Mouse (Mus musculus): ENCODE data around the gene Lrrc73.

Lrrc73 gene

GRCm38 (mm10) chr17:46274465-46274864 is 21.1 kb downstream of the Lrrc73 start:
- Histone ChIP-seq H3K4me3 (replicated peaks; ENCODE audit: low read length) (no peak overlapping the region), H3K9me3 (ENCODE audit: low read length) (no peaks in the 10 kb centered on the region), H3K4me1 (replicated peaks; ENCODE audit: low read depth, low read length) (peaks cover 93% of the 10 kb centered on the region), H3K36me3 (ENCODE audit: insufficient read depth, low read length) (peaks cover 95% of the 10 kb centered on the region), H3K27me3 (ENCODE audit: insufficient read depth, low read length) (no peaks in the 10 kb centered on the region)
- no peak for TF ChIP-seq POU5F1 (IDR thresholded peaks at IDR 0.05; ENCODE audit: borderline replicate concordance, low read length)
- TF ChIP-seq NANOG (IDR thresholded peaks at IDR 0.05; ENCODE audit: borderline replicate concordance, low read length): no peak
- TF ChIP-seq CTCF (conservative IDR thresholded peaks at IDR 0.05; ENCODE audit: low read length): no peak

GRCm38 (mm10) chr17:46275034-46275433 is 21.7 kb downstream of the Lrrc73 start:
- Histone ChIP-seq H3K4me3 (replicated peaks; ENCODE audit: low read length) (no peak overlapping the region), H3K9me3 (ENCODE audit: low read length) (no peaks in the 10 kb centered on the region), H3K4me1 (replicated peaks; ENCODE audit: low read depth, low read length) (peaks cover 89% of the 10 kb centered on the region)

GRCm38 (mm10) chr17:46275506-46275905 is 22.2 kb downstream of the Lrrc73 start:
- TF ChIP-seq POU5F1 (IDR thresholded peaks at IDR 0.05; ENCODE audit: borderline replicate concordance, low read length) (no peak), CTCF (conservative IDR thresholded peaks at IDR 0.05; ENCODE audit: low read length) (no peak), NANOG (IDR thresholded peaks at IDR 0.05; ENCODE audit: borderline replicate concordance, low read length) (no peak)

More at GRCm38 (mm10) chr17:46275034-46275433, 21.7 kb downstream of the Lrrc73 start:
- H3K27me3 ChIP-seq (ENCODE audit: insufficient read depth, low read length): no peaks in the 10 kb centered on the region
- TF ChIP-seq NANOG (IDR thresholded peaks at IDR 0.05; ENCODE audit: borderline replicate concordance, low read length) (no peak), POU5F1 (IDR thresholded peaks at IDR 0.05; ENCODE audit: borderline replicate concordance, low read length) (no peak), CTCF (conservative IDR thresholded peaks at IDR 0.05; ENCODE audit: low read length) (no peak)
- peaks cover 95% of the 10 kb centered on the region for H3K36me3 ChIP-seq (ENCODE audit: insufficient read depth, low read length)

DNA sequence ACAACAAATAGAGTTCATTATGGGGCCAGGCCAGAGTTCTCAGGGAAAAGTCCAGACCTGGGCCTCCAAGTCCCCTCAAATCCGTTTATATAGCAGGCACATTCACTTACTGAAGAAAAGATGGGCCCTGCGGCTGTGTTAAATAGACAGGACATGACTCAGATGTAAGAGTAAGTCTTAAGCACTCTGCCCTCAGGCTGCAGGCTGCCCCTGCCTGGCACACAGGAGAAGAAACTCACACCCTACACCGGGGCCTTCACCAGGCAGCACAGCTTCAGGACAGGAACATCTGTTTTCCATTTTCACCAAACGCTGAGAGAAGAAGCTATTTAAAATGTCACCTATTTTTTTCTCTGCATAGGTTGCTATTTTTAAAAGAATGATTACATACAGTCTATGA is 24.3 kb downstream of the Lrrc73 start:
- Histone ChIP-seq H3K27me3 (ENCODE audit: insufficient read depth, low read length) (no peaks in the 10 kb centered on the region), H3K36me3 (ENCODE audit: insufficient read depth, low read length) (peaks cover 87% of the 10 kb centered on the region)
- TF ChIP-seq NANOG (IDR thresholded peaks at IDR 0.05; ENCODE audit: borderline replicate concordance, low read length) (no peak), CTCF (conservative IDR thresholded peaks at IDR 0.05; ENCODE audit: low read length) (no peak), POU5F1 (IDR thresholded peaks at IDR 0.05; ENCODE audit: borderline replicate concordance, low read length) (no peak)

More at GRCm38 (mm10) chr17:46275506-46275905, 22.2 kb downstream of the Lrrc73 start:
- peaks cover 95% of the 10 kb centered on the region for H3K36me3 ChIP-seq (ENCODE audit: insufficient read depth, low read length)
- H3K4me3 ChIP-seq (replicated peaks; ENCODE audit: low read length): no peak overlapping the region
- H3K4me1 ChIP-seq (replicated peaks; ENCODE audit: low read depth, low read length): peaks cover 89% of the 10 kb centered on the region
- H3K27me3 ChIP-seq (ENCODE audit: insufficient read depth, low read length): no peaks in the 10 kb centered on the region
- no peaks in the 10 kb centered on the region for H3K9me3 ChIP-seq (ENCODE audit: low read length)

DNA sequence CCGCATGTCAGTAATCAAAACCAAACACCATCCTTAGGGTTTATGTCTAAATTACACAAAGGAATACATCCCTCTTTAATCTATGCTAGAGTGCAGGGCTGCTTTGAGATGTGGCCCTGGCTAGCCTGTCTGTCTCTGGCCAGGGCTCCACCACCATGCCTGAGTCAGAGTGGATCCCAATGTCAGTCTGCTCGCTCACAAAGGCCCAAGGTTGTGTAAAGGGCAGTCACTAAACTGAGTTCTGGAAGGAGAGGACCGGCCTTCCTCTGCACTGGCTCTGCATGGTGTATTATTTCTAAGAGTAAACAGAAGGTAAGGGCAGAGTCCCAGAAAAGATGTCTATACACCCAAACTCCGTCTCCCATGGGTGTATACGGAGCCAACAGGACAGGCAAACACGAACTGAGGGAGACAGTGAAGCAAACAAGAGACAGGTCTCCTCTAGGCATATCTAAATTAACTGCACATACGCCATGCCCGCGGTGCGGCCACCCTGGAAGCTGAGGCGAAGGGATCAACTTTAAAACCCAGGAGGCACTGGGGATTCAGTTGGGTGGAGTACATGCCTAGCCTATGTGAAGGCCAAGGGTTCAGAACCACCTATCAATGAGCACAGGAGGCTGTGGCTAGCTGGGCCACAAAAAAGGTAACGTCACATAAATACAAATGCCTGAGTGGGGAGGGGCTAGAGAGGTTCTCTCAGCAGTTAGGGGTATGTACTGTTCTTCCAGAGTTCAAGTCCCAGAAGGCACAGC is 24.9 kb downstream of the Lrrc73 start:
- no peak overlapping the region for H3K4me3 ChIP-seq (replicated peaks; ENCODE audit: low read length)

More for the DNA sequence above, 24.3 kb downstream of the Lrrc73 start:
- Histone ChIP-seq H3K4me1 (replicated peaks; ENCODE audit: low read depth, low read length) (peaks cover 88% of the 10 kb centered on the region), H3K4me3 (replicated peaks; ENCODE audit: low read length) (no peak overlapping the region), H3K9me3 (ENCODE audit: low read length) (no peaks in the 10 kb centered on the region)

DNA sequence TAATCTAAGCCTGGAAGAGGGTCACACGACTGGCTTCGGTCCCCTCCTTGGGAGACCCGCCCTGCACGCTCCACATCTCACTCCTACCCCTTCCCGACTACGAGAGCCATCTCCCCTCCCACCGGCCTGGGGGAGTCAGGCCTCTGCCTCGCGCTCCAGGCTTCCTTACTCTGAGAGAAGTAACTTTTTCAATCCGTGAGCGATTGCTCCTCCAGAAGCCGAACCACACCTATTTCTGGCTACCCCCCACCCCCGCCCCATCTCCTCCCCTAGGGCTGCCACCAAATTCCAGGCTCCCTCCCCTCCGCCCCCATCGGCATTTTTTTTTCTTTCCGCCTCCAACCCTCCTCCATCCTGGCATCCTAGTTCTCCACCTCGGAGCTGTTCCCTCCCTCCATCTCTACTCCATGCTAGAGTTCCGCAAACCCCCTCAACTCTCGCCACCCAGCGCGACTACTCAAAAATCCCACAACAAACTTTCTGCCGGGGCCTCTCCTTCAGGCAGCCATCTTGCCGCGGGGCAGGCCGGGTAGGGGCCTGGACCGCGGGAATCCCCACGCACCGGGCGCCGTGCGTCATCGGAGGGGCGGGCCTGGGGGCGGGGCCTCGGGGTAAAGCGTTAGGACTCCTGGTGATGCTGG is 29.3 kb downstream of the Lrrc73 start, which contains the start of gene Tjap1:
Tjap1 (minus strand) TSS at position 544 of the 641 bp plus-strand sequence.
- peaks cover 42% of the 10 kb centered on the region for H3K36me3 ChIP-seq (ENCODE audit: insufficient read depth, low read length)
- H3K27me3 ChIP-seq (ENCODE audit: insufficient read depth, low read length): no peaks in the 10 kb centered on the region
- peaks cover 78% of the 10 kb centered on the region for H3K4me1 ChIP-seq (replicated peaks; ENCODE audit: low read depth, low read length)
- H3K4me3 ChIP-seq (replicated peaks; ENCODE audit: low read length): peak within 1 kb of the TSS; percentile 87
- no peak for TF ChIP-seq CTCF (conservative IDR thresholded peaks at IDR 0.05; ENCODE audit: low read length)
- no peak for TF ChIP-seq NANOG (IDR thresholded peaks at IDR 0.05; ENCODE audit: borderline replicate concordance, low read length)
- TF ChIP-seq POU5F1 (IDR thresholded peaks at IDR 0.05; ENCODE audit: borderline replicate concordance, low read length): no peak
- H3K9me3 ChIP-seq (ENCODE audit: low read length): no peaks in the 10 kb centered on the region

More for the DNA sequence above, 24.9 kb downstream of the Lrrc73 start:
- H3K27me3 ChIP-seq (ENCODE audit: insufficient read depth, low read length): no peaks in the 10 kb centered on the region
- H3K9me3 ChIP-seq (ENCODE audit: low read length): no peaks in the 10 kb centered on the region
- H3K36me3 ChIP-seq (ENCODE audit: insufficient read depth, low read length): peaks cover 81% of the 10 kb centered on the region
- TF ChIP-seq POU5F1 (IDR thresholded peaks at IDR 0.05; ENCODE audit: borderline replicate concordance, low read length) (no peak), NANOG (IDR thresholded peaks at IDR 0.05; ENCODE audit: borderline replicate concordance, low read length) (no peak), CTCF (conservative IDR thresholded peaks at IDR 0.05; ENCODE audit: low read length) (no peak)
- peaks cover 84% of the 10 kb centered on the region for H3K4me1 ChIP-seq (replicated peaks; ENCODE audit: low read depth, low read length)

DNA sequence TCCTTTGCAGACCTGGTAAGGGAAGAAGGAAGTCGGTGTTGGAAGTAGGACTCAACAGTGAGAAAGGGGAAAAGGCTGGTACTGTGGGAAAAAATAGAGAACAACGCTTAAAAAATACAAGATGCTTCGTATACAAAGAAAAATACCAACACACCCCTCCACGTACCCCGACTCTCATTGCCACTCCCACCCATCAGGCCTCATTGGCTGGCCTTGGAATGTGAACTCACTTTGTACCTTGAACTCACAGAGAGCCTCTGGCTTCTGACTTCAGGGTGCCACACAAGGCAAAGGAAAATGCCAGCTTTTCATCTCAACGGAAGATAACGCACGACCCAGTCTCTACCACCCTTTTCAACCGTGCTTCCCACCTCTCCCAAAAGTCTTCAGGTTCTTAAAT is 29.8 kb downstream of the Lrrc73 start:
- Histone ChIP-seq H3K27me3 (ENCODE audit: insufficient read depth, low read length) (no peaks in the 10 kb centered on the region), H3K36me3 (ENCODE audit: insufficient read depth, low read length) (peaks cover 36% of the 10 kb centered on the region), H3K4me3 (replicated peaks; ENCODE audit: low read length) (peak overlapping the region; percentile 87), H3K4me1 (replicated peaks; ENCODE audit: low read depth, low read length) (peaks cover 78% of the 10 kb centered on the region), H3K9me3 (ENCODE audit: low read length) (no peaks in the 10 kb centered on the region)
- TF ChIP-seq NANOG (IDR thresholded peaks at IDR 0.05; ENCODE audit: borderline replicate concordance, low read length) (no peak), CTCF (conservative IDR thresholded peaks at IDR 0.05; ENCODE audit: low read length) (no peak), POU5F1 (IDR thresholded peaks at IDR 0.05; ENCODE audit: borderline replicate concordance, low read length) (no peak)

DNA sequence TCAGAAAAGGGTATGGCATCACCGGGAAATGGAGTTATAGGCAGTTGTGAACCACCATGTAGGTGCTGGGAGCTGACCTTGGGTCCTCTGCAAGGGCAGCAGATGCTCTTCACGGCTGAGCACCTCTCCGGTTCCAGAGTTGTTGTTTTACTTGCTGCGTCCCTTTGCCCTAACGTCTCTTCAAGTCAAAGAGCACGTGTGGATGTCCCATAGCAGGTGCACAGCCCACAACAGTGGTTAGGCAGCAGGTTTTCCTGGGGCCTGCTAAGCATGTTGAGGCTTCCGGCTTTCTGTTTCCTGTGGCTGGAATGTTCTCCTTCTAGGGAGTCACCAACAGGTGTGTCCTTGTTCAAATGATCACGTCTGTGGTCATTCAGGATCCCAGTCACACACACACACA is 30.6 kb downstream of the Lrrc73 start:
- Histone ChIP-seq H3K4me3 (replicated peaks; ENCODE audit: low read length) (no peak overlapping the region), H3K27me3 (ENCODE audit: insufficient read depth, low read length) (no peaks in the 10 kb centered on the region)

More for the DNA sequence above, 30.6 kb downstream of the Lrrc73 start:
- no peaks in the 10 kb centered on the region for H3K9me3 ChIP-seq (ENCODE audit: low read length)
- H3K4me1 ChIP-seq (replicated peaks; ENCODE audit: low read depth, low read length): peaks cover 76% of the 10 kb centered on the region
- TF ChIP-seq NANOG (IDR thresholded peaks at IDR 0.05; ENCODE audit: borderline replicate concordance, low read length) (no peak), CTCF (conservative IDR thresholded peaks at IDR 0.05; ENCODE audit: low read length) (no peak), POU5F1 (IDR thresholded peaks at IDR 0.05; ENCODE audit: borderline replicate concordance, low read length) (no peak)
- H3K36me3 ChIP-seq (ENCODE audit: insufficient read depth, low read length): peaks cover 29% of the 10 kb centered on the region
